Mouse (Mus musculus): ENCODE results near the gene Nfyc.

GRCm38 (mm10) chr4:120868246-120868645 lies 36.9 kb upstream of the Nfyc start:
- TF ChIP-seq CTCF (IDR thresholded peaks at IDR 0.05; ENCODE audit: borderline replicate concordance, insufficient read depth, low read depth, low read length) (no peak), POLR2A (IDR thresholded peaks at IDR 0.05; ENCODE audit: borderline replicate concordance, insufficient read depth, low read length) (no peak)
